Mouse (Mus musculus): ENCODE data around the gene Eepd1.

Gene Eepd1

GRCm38 (mm10) chr9:25485006-25485405 lies 3.7 kb downstream of the Eepd1 start:
- Histone ChIP-seq H3K4me1 (replicated peaks; ENCODE audit: low read depth, low read length) (peaks cover 46% of the 10 kb centered on the region), H3K36me3 (ENCODE audit: insufficient read depth, low read length) (no peaks in the 10 kb centered on the region), H3K4me3 (replicated peaks; ENCODE audit: low read length) (no peak overlapping the region), H3K9me3 (ENCODE audit: low read length) (no peaks in the 10 kb centered on the region), H3K27me3 (ENCODE audit: insufficient read depth, low read length) (peaks cover 28% of the 10 kb centered on the region)
- no peak for TF ChIP-seq CTCF (conservative IDR thresholded peaks at IDR 0.05; ENCODE audit: low read length)
- TF ChIP-seq POU5F1 (IDR thresholded peaks at IDR 0.05; ENCODE audit: borderline replicate concordance, low read length): no peak
- no peak for TF ChIP-seq NANOG (IDR thresholded peaks at IDR 0.05; ENCODE audit: borderline replicate concordance, low read length)

- no peaks in the 10 kb centered on the region for H3K36me3 ChIP-seq (ENCODE audit: insufficient read depth, low read length)
- H3K9me3 ChIP-seq (ENCODE audit: low read length): no peaks in the 10 kb centered on the region
- TF ChIP-seq POU5F1 (IDR thresholded peaks at IDR 0.05; ENCODE audit: borderline replicate concordance, low read length) (no peak), CTCF (conservative IDR thresholded peaks at IDR 0.05; ENCODE audit: low read length) (no peak), NANOG (IDR thresholded peaks at IDR 0.05; ENCODE audit: borderline replicate concordance, low read length) (no peak)
- no peak overlapping the region for H3K4me3 ChIP-seq (replicated peaks; ENCODE audit: low read length)
- H3K4me1 ChIP-seq (replicated peaks; ENCODE audit: low read depth, low read length): peaks cover 46% of the 10 kb centered on the region
- H3K27me3 ChIP-seq (ENCODE audit: insufficient read depth, low read length): peaks cover 28% of the 10 kb centered on the region
Observed at GRCm38 (mm10) chr9:25485406-25485805, 4.1 kb downstream of the Eepd1 start.

- Histone ChIP-seq H3K9me3 (ENCODE audit: low read length) (no peaks in the 10 kb centered on the region), H3K4me1 (replicated peaks; ENCODE audit: low read depth, low read length) (peaks cover 40% of the 10 kb centered on the region), H3K4me3 (replicated peaks; ENCODE audit: low read length) (no peak overlapping the region), H3K36me3 (ENCODE audit: insufficient read depth, low read length) (no peaks in the 10 kb centered on the region), H3K27me3 (ENCODE audit: insufficient read depth, low read length) (peaks cover 28% of the 10 kb centered on the region)
- TF ChIP-seq POU5F1 (IDR thresholded peaks at IDR 0.05; ENCODE audit: borderline replicate concordance, low read length) (no peak), NANOG (IDR thresholded peaks at IDR 0.05; ENCODE audit: borderline replicate concordance, low read length) (no peak), CTCF (conservative IDR thresholded peaks at IDR 0.05; ENCODE audit: low read length) (no peak)
Observed at GRCm38 (mm10) chr9:25486246-25486807, 5.0 kb downstream of the Eepd1 start.

DNA sequence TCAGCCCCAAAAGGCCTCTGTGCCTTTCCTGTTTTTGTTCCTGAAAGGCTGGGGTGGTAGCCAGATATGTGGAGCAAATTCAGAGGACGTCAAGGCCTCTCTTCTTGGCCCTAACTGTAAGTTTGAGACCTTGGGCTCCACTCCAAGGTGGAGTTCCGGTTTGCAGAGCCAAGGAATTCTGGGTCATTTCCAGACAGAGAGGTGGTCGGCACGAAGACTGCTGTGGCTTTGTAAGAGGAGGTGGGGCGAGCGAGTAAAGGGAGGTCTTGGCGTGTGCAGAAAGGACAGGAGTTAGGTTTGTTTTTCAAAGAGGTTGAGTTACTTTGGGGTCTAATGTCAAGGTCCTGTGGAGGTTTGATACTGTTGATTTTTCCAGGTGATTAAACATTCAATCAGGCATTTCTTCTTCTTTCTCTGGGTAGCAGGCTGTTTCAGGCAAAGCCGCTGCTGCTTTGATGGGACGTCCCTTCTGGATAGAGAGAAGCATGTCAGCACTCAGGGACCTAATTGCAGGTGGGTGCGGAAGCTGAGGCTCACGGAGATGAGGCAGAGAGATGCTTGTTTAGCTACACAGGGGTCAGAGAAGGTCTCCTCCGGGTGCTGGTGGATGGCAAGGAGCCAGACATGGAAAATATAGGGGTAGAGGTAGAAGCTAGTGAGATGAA lies 6.2 kb downstream of the Eepd1 start:
- Histone ChIP-seq H3K9me3 (ENCODE audit: low read length) (no peaks in the 10 kb centered on the region), H3K4me1 (replicated peaks; ENCODE audit: low read depth, low read length) (peaks cover 31% of the 10 kb centered on the region), H3K27me3 (ENCODE audit: insufficient read depth, low read length) (peaks cover 20% of the 10 kb centered on the region), H3K4me3 (replicated peaks; ENCODE audit: low read length) (no peak overlapping the region), H3K36me3 (ENCODE audit: insufficient read depth, low read length) (no peaks in the 10 kb centered on the region)
- no peak for TF ChIP-seq CTCF (conservative IDR thresholded peaks at IDR 0.05; ENCODE audit: low read length)
- no peak for TF ChIP-seq POU5F1 (IDR thresholded peaks at IDR 0.05; ENCODE audit: borderline replicate concordance, low read length)
- no peak; the same call in 1 of the 2 replicates for TF ChIP-seq NANOG (IDR thresholded peaks at IDR 0.05; ENCODE audit: borderline replicate concordance, low read length)

DNA sequence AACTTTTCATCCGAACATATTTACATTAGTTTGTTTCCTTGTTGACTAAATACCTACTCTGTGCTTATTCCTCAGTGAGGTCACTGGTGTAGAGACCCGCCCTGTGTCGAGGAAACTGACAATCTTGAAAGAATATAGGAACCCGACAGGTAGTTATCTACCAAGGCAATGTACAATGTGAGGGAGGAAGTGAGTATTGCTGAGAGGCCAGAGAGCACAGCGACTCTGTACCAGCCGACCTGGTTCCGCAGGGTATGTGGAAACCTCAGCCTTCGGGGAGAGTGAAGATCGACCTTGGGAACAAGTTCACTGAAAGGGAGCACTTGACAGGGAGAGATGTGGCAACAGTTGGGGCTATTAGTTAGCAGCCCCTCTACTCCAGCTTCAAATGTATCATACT lies 7.2 kb downstream of the Eepd1 start:
- Histone ChIP-seq H3K27me3 (ENCODE audit: insufficient read depth, low read length) (peaks cover 10% of the 10 kb centered on the region), H3K36me3 (ENCODE audit: insufficient read depth, low read length) (no peaks in the 10 kb centered on the region), H3K4me1 (replicated peaks; ENCODE audit: low read depth, low read length) (peaks cover 24% of the 10 kb centered on the region), H3K4me3 (replicated peaks; ENCODE audit: low read length) (no peak overlapping the region), H3K9me3 (ENCODE audit: low read length) (no peaks in the 10 kb centered on the region)
- no peak for TF ChIP-seq NANOG (IDR thresholded peaks at IDR 0.05; ENCODE audit: borderline replicate concordance, low read length)
- TF ChIP-seq CTCF (conservative IDR thresholded peaks at IDR 0.05; ENCODE audit: low read length): no peak
- no peak for TF ChIP-seq POU5F1 (IDR thresholded peaks at IDR 0.05; ENCODE audit: borderline replicate concordance, low read length)

DNA sequence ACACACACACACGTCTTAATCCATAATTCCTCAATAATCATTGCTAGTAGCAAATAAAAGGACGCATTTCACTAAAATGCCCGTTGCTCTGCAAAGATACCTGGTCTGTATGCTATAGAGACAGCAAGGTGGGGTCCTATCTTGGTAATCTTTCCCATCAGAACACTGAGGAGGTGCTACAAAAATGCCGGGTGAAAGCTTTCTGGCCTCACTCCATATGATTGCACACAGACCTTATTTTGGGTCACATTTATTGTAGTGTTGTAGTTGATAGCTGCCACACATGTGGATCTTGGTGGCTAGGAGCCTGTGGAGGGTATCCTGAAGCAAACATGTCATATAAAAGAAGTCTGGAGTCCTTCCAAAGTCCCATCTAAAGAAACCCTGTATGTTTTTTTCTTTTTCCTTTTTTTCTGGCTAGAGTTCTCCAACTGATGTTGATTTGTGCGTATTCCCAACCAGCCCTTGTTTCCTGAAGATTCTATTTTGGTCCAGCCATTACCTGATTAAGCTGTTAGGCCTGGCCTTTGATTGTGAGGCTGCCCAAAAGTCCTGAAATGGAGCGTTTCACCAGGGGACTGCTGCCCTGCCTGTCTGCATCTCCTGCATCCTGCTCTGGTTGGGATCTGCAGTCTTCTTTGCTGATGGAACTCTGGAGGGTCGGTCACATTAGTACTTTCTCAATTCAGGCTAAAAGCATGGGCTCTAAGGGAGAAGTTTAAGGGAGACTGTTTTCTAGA lies 8.0 kb downstream of the Eepd1 start:
- H3K4me3 ChIP-seq (replicated peaks; ENCODE audit: low read length): no peak overlapping the region
- H3K27me3 ChIP-seq (ENCODE audit: insufficient read depth, low read length): peaks cover 4% of the 10 kb centered on the region; the same call in 1 of the 2 replicates
- no peaks in the 10 kb centered on the region for H3K36me3 ChIP-seq (ENCODE audit: insufficient read depth, low read length)
- H3K9me3 ChIP-seq (ENCODE audit: low read length): no peaks in the 10 kb centered on the region
- TF ChIP-seq CTCF (conservative IDR thresholded peaks at IDR 0.05; ENCODE audit: low read length): no peak
- no peak for TF ChIP-seq NANOG (IDR thresholded peaks at IDR 0.05; ENCODE audit: borderline replicate concordance, low read length)
- TF ChIP-seq POU5F1 (IDR thresholded peaks at IDR 0.05; ENCODE audit: borderline replicate concordance, low read length): no peak
- H3K4me1 ChIP-seq (replicated peaks; ENCODE audit: low read depth, low read length): peaks cover 24% of the 10 kb centered on the region

DNA sequence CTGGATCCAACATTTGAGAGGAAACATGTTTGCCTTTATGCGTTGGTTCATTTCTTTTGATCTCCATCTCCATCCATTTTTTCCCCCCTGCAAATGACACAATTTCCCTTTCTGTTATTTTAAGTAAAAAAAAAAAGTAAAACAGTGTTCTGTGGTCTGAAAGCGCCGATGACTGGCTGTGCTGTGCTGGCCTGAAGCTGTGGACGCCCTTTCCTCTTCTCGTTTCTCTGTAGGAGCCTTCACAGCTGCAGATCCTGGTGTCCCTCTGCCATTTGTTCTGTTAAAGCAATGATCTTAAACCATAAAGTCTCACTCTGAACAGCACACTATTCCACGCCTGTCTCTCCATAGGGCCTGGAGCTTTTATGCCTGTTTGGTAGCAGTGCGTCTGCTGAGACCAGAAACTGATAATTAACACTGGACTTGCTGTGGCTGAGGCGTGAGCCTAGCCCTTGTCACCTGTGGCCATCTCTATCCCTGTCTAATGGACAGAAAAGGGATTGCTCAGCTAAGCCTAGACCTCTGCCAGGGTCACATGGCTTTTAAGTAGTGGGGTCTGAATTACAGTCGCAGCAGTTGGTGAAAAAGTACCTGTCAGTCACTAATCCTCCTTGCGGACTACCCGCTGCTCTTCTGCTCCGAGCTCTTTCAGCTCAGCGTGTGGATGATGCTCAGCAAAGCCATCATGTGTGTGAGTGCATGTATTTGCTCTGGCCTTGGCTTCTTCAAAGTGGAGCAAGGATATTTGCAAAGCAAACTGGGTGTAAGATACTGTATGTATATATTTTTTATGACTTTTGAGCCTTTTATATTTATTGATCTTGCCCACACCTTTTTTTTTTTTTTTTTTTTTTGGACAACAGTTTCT lies 9.2 kb downstream of the Eepd1 start:
- TF ChIP-seq NANOG (IDR thresholded peaks at IDR 0.05; ENCODE audit: borderline replicate concordance, low read length) (no peak), CTCF (conservative IDR thresholded peaks at IDR 0.05; ENCODE audit: low read length) (no peak), POU5F1 (IDR thresholded peaks at IDR 0.05; ENCODE audit: borderline replicate concordance, low read length) (no peak)
- Histone ChIP-seq H3K4me1 (replicated peaks; ENCODE audit: low read depth, low read length) (peaks cover 24% of the 10 kb centered on the region), H3K36me3 (ENCODE audit: insufficient read depth, low read length) (no peaks in the 10 kb centered on the region), H3K27me3 (ENCODE audit: insufficient read depth, low read length) (no peaks in the 10 kb centered on the region), H3K4me3 (replicated peaks; ENCODE audit: low read length) (no peak overlapping the region), H3K9me3 (ENCODE audit: low read length) (no peaks in the 10 kb centered on the region)

GRCm38 (mm10) chr9:25493918-25494317 lies 12.6 kb downstream of the Eepd1 start:
- Histone ChIP-seq H3K9me3 (ENCODE audit: low read length) (no peaks in the 10 kb centered on the region), H3K4me1 (replicated peaks; ENCODE audit: low read depth, low read length) (peaks cover 3% of the 10 kb centered on the region; the same call in 1 of the 2 replicates), H3K27me3 (ENCODE audit: insufficient read depth, low read length) (no peaks in the 10 kb centered on the region), H3K4me3 (replicated peaks; ENCODE audit: low read length) (no peak overlapping the region), H3K36me3 (ENCODE audit: insufficient read depth, low read length) (no peaks in the 10 kb centered on the region)
- no peak for TF ChIP-seq CTCF (conservative IDR thresholded peaks at IDR 0.05; ENCODE audit: low read length)
- TF ChIP-seq POU5F1 (IDR thresholded peaks at IDR 0.05; ENCODE audit: borderline replicate concordance, low read length): no peak
- TF ChIP-seq NANOG (IDR thresholded peaks at IDR 0.05; ENCODE audit: borderline replicate concordance, low read length): no peak
